Mouse (Mus musculus) lung, postnatal 0 days (tissue): Measurements from ENCODE around the gene Cnr2.

Experiments used
- CTCF ChIP-seq: IDR thresholded peaks from 2 replicates; pipeline ENCODE4 v1.5.1; 2016; ENCODE audit warnings: antibody characterized with exemption, mild to moderate bottlenecking
- EP300 ChIP-seq: IDR thresholded peaks from 2 replicates; pipeline ENCODE4 v1.6.1; 2016; ENCODE audit warnings: antibody characterized with exemption, mild to moderate bottlenecking, control low read depth

DNA sequence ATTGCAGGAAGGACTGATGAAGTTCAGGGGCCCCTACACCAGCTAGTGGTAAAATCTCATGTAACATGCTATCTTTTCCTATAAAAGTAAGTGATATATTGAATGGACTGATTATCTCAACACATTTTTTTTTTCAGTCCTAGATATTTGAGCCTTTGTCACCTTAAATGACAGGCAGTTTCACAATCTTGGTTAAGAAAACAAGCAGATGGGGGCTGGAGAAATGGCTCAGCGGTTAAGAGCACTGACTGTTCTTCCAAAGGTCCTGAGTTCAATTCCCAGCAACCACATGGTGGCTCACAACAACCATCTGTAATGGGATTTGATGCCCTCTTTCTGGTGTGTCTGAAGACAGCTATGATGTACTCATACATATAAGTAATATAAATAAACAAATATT is 27.0 kb downstream of the Cnr2 start:
- TF ChIP-seq EP300 (no peak), CTCF (no peak)
